Mouse (Mus musculus) cortical plate, adult 2 months (tissue): ENCODE data around the gene Fam214a.

Experiments used
- CTCF ChIP-seq: fragments of 200-500 bp; IDR thresholded peaks from 2 replicates; pipeline ENCODE4 v1.5.1; 2011; ENCODE audit warnings: mild to moderate bottlenecking, control low read depth, low read length; ENCODE audit not compliant: insufficient read depth; ENCODE audit errors: extremely low read depth
- POLR2A ChIP-seq: fragments of 200-500 bp; IDR thresholded peaks from 2 replicates; pipeline ENCODE4 v1.6.1; 2011; ENCODE audit warnings: mild to moderate bottlenecking, low read length, control low read depth; ENCODE audit not compliant: insufficient read depth; ENCODE audit errors: extremely low read depth

DNA sequence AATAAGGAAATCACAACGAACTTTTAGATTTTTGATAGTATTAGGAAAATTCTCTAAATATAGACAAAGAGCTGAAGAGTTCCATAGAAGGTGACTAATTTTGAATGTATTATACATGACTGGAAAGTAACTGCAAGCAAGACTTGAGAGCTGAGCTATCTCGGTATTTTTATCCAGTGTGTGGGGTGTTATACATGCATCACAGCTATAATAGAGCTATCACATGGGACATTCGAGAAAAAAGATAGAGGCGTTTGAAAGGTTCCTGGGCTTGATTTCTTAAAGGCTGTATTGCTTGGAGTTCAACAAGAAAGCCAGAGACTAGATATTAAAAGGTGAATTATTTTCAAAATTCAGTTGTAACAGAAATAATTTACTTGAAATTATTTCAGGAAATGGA is 99.2 kb downstream of the Fam214a start:
- TF ChIP-seq CTCF (no peak), POLR2A (peak; percentile 67; the same call in 1 of the 2 replicates)
